ENCODE assay signal across 8 mouse cellular contexts in the genomic region with DNA sequence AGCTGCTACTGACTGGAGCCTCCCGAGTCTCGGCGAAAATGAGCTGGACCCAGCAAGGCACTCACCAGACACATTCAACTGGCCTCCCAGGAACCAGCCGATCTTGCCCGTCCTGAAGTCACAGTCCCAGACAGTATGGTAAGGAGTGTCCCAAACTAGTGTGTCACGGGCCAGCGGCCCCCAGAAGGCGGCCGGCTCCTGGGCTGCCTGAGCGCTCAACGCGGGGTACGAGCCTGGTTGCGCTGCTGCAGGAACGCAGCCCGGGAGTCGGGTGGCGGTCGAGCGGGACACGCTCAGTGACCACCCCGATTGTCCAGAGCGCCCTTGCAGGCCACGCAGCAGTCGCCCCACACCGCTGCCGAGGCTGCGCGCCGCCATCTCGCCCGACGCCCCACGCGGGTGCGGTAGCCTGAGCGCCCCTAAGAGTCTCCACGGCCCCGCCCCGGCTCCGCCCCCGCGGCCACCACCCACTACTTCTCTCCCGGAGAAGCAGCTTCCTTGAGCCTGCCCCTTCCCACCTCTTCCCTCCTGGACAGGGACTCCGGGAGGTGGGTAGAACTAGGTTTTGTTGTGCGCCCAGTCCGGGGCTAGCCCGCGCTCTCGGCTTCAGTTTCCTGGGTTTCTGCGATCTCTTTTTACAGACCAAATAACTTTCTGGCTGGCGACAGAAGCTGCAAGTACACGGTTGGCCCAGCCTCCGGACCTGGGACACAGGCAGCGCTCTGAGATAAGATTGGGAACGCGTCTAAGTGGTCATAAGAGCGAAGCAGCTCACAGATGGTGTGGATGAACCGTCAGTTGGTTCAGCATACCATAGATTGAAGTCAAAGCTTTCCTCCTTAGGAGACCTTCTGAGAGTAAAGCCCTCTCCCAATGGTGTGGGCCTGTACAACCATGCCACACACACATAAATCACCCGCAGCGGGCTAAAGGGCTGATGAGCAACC. TPM values are rescaled to one million over a fixed set of nuclear protein-coding genes. Genes with fewer than 3 reads are reported as not detected.
DNase-seq lines count a peak whose midpoint lies in the region; ATAC-seq and TF ChIP-seq lines count a peak whose summit lies in the region.

Gene Acss1 (minus strand): TSS at position 681 of the 947 bp plus-strand sequence.

- H3K9ac ChIP-seq in forebrain, embryonic 14.5 days (ENCODE audit: low read length): peak within 1 kb of the TSS; percentile 85
- peak within 1 kb of the TSS; percentile 61 for H3K9ac ChIP-seq in lung, embryonic 14.5 days
- H3K9ac ChIP-seq in neural tube, embryonic 15.5 days (replicated peaks): peak within 1 kb of the TSS; percentile 75

- H3K4me2 ChIP-seq in forebrain, embryonic 14.5 days (ENCODE audit: low read length): peak within 1 kb of the TSS; percentile 89
- peak within 1 kb of the TSS; percentile 97 for H3K4me2 ChIP-seq in lung, embryonic 14.5 days
- H3K4me2 ChIP-seq in neural tube, embryonic 15.5 days: peak within 1 kb of the TSS; percentile 92

- TF ChIP-seq CTCF in lung, embryonic 14.5 days (IDR thresholded peaks at IDR 0.05; ENCODE audit: low read depth): no peak

- peak; percentile 64 for DNase-seq in CD4-positive helper T cell, adult 2 months (ENCODE audit: low read depth, low spot score)
- DNase-seq in adrenal gland, postnatal 14 days: peak; percentile 80
- DNase-seq in forebrain, embryonic 14.5 days (ENCODE audit: low spot score): no peak
- peak; percentile 73 to 81 for DNase-seq in heart, postnatal 14 days
- peak; percentile 73 to 82 for DNase-seq in kidney, postnatal 4 days
- DNase-seq in lung, embryonic 14.5 days: peak; percentile 68
- peak; percentile 62 for DNase-seq in thymus, postnatal 0 days (ENCODE audit: low spot score)

- peak within 1 kb of the TSS; percentile 74 for H3K27ac ChIP-seq in forebrain, embryonic 14.5 days (ENCODE audit: low read depth, low read length)
- 0 out of 2 replicates have a peak within 1 kb of the TSS, but pooled peaks have one; percentile 24 for H3K27ac ChIP-seq in lung, embryonic 14.5 days (ENCODE audit: low read depth)
- H3K27ac ChIP-seq in neural tube, embryonic 15.5 days (replicated peaks): peak within 1 kb of the TSS; percentile 74

- peak within 1 kb of the TSS; percentile 77 for H3K4me3 ChIP-seq in forebrain, embryonic 14.5 days (ENCODE audit: low read depth, low read length)
- H3K4me3 ChIP-seq in lung, embryonic 14.5 days (ENCODE audit: low read depth, low read length): peak within 1 kb of the TSS; percentile 60
- H3K4me3 ChIP-seq in neural tube, embryonic 15.5 days (replicated peaks): peak within 1 kb of the TSS; percentile 70

- H3K36me3 ChIP-seq in forebrain, embryonic 14.5 days (ENCODE audit: control insufficient read depth, insufficient read depth, low read length): no peaks in the 10 kb centered on the region
- no peaks in the 10 kb centered on the region for H3K36me3 ChIP-seq in lung, embryonic 14.5 days (ENCODE audit: insufficient read depth)
- no peaks in the 10 kb centered on the region for H3K36me3 ChIP-seq in neural tube, embryonic 15.5 days

- ATAC-seq in forebrain, embryonic 14.5 days: peak; percentile 77
- ATAC-seq in lung, embryonic 14.5 days (ENCODE audit: insufficient read depth): peak; percentile 84
- ATAC-seq in neural tube, embryonic 15.5 days (ENCODE audit: low FRiP score): peak; percentile 85

- H3K27me3 ChIP-seq in forebrain, embryonic 14.5 days (replicated peaks; ENCODE audit: control insufficient read depth, insufficient read depth, low read length): no peaks in the 10 kb centered on the region
- H3K27me3 ChIP-seq in lung, embryonic 14.5 days (ENCODE audit: insufficient read depth, low read length): peaks cover 7% of the 10 kb centered on the region; the same call in 1 of the 2 replicates
- H3K27me3 ChIP-seq in neural tube, embryonic 15.5 days (replicated peaks): peaks cover 15% of the 10 kb centered on the region

- H3K4me1 ChIP-seq in forebrain, embryonic 14.5 days (ENCODE audit: control insufficient read depth, insufficient read depth, low read length): peaks cover 24% of the 10 kb centered on the region; the same call in 1 of the 2 replicates
- H3K4me1 ChIP-seq in lung, embryonic 14.5 days (ENCODE audit: insufficient read depth): peaks cover 6% of the 10 kb centered on the region; the same call in 1 of the 2 replicates
- H3K4me1 ChIP-seq in neural tube, embryonic 15.5 days: peaks cover 19% of the 10 kb centered on the region

- H3K9me3 ChIP-seq in forebrain, embryonic 14.5 days (replicated peaks; ENCODE audit: control insufficient read depth, low read length): no peaks in the 10 kb centered on the region
- H3K9me3 ChIP-seq in lung, embryonic 14.5 days (ENCODE audit: low read depth, low read length): no peaks in the 10 kb centered on the region
- no peaks in the 10 kb centered on the region for H3K9me3 ChIP-seq in neural tube, embryonic 15.5 days (replicated peaks)

- intact Hi-C loops in heart, postnatal 14 days (cut with DNase I): loop anchor here (5.0 kb wide), 2 partner anchors 106 to 531 kb away; partner anchors contain the start of gene Zfp120

- WGBS in forebrain, embryonic 14.5 days: 3% methylated on average over 52 of the region's 61 CpGs
- 2% methylated on average over 61 of the region's 61 CpGs for WGBS in lung, embryonic 14.5 days
- 2% methylated on average over 61 of the region's 61 CpGs for WGBS in neural tube, embryonic 15.5 days

RNA-seq across cellular contexts. Expression of gene Acss1, which starts in this region (rescaled TPM):
- total RNA-seq in adrenal gland, postnatal 14 days (2021): 75.7 and 93.0 TPM in 2 replicates
- polyA plus RNA-seq in forebrain, embryonic 14.5 days (2014; fragmentation: Nextera tagmentation; extraction: Ambion mirVana): 18.4 and 18.8 TPM in 2 replicates
- 100 to 1,000 TPM; 121 to 136 TPM for total RNA-seq in heart, postnatal 14 days (2021)
- polyA plus RNA-seq in lung, embryonic 14.5 days (2014; fragmentation: Nextera tagmentation; extraction: Ambion mirVana): 5.3 and 5.9 TPM in 2 replicates
- polyA plus RNA-seq in neural tube, embryonic 15.5 days (2015; fragmentation: Nextera tagmentation; extraction: Ambion mirVana): 12.3 and 13.7 TPM in 2 replicates
- polyA plus RNA-seq in thymus, postnatal 0 days (2015; fragmentation: Nextera tagmentation; extraction: Ambion mirVana): 22.0 and 25.3 TPM in 2 replicates

Comparison
In these comparisons a context has a peak if more than half of its experiments do, and no peak if none do; other contexts are left out.
1. H3K27ac ChIP-seq: peak in every context shown above with its lines; median percentile 74 in forebrain, embryonic 14.5 days; 74 in neural tube, embryonic 15.5 days; 24 in lung, embryonic 14.5 days.